Mouse (Mus musculus): ENCODE measurements around the gene Arid1b.

Arid1b gene

GRCm38 (mm10) chr17:5314735-5315134 is 320.6 kb downstream of the Arid1b start:
- in situ Hi-C loops (cut with MboI, MseI): no loop called here

- in situ Hi-C loops (cut with MboI, MseI): no loop called here
Observed at GRCm38 (mm10) chr17:5316489-5316888, 322.4 kb downstream of the Arid1b start.

GRCm38 (mm10) chr17:5321589-5322225 is 327.6 kb downstream of the Arid1b start:
- in situ Hi-C loops (cut with MboI, MseI): no loop called here

- in situ Hi-C loops (cut with MboI, MseI): no loop called here
Observed at GRCm38 (mm10) chr17:5322594-5322993, 328.5 kb downstream of the Arid1b start.

- in situ Hi-C loops (cut with MboI, MseI): no loop called here
Observed at GRCm38 (mm10) chr17:5323746-5324145, 329.6 kb downstream of the Arid1b start.

GRCm38 (mm10) chr17:5324236-5324876 is 330.2 kb downstream of the Arid1b start:
- in situ Hi-C loops (cut with MboI, MseI): no loop called here

GRCm38 (mm10) chr17:5326689-5327088 is 332.6 kb downstream of the Arid1b start:
- in situ Hi-C loops (cut with MboI, MseI): no loop called here

GRCm38 (mm10) chr17:5327480-5328180 is 333.5 kb downstream of the Arid1b start:
- in situ Hi-C loops (cut with MboI, MseI): no loop called here

- in situ Hi-C loops (cut with MboI, MseI): no loop called here
Observed at GRCm38 (mm10) chr17:5329478-5329877, 335.3 kb downstream of the Arid1b start.

- in situ Hi-C loops (cut with MboI, MseI): loop anchor here (5.0 kb wide), 1 partner anchor 67 kb away; no protein-coding TSS in a partner anchor
Observed at GRCm38 (mm10) chr17:5330063-5330462, 335.9 kb downstream of the Arid1b start.

GRCm38 (mm10) chr17:5330644-5331043 is 336.5 kb downstream of the Arid1b start:
- in situ Hi-C loops (cut with MboI, MseI): loop anchor here (5.0 kb wide), 1 partner anchor 67 kb away; no protein-coding TSS in a partner anchor

- in situ Hi-C loops (cut with MboI, MseI): loop anchor here (5.0 kb wide), 1 partner anchor 66 kb away; no protein-coding TSS in a partner anchor
Observed at GRCm38 (mm10) chr17:5331387-5331786, 337.3 kb downstream of the Arid1b start.

- in situ Hi-C loops (cut with MboI, MseI): loop anchor here (5.0 kb wide), 1 partner anchor 63 kb away; no protein-coding TSS in a partner anchor
Observed at GRCm38 (mm10) chr17:5334567-5334966, 340.4 kb downstream of the Arid1b start.

- in situ Hi-C loops (cut with MboI, MseI): no loop called here
Observed at GRCm38 (mm10) chr17:5344426-5344825, 350.3 kb downstream of the Arid1b start.

GRCm38 (mm10) chr17:5345810-5346209 is 351.7 kb downstream of the Arid1b start:
- in situ Hi-C loops (cut with MboI, MseI): no loop called here

- in situ Hi-C loops (cut with MboI, MseI): no loop called here
Observed at GRCm38 (mm10) chr17:5352901-5353300, 358.8 kb downstream of the Arid1b start.

GRCm38 (mm10) chr17:5360759-5361158 is 366.6 kb downstream of the Arid1b start:
- in situ Hi-C loops (cut with MboI, MseI): no loop called here

GRCm38 (mm10) chr17:5365992-5366398 is 371.9 kb downstream of the Arid1b start:
- in situ Hi-C loops (cut with MboI, MseI): no loop called here

GRCm38 (mm10) chr17:5371032-5371431 is 376.9 kb downstream of the Arid1b start:
- in situ Hi-C loops (cut with MboI, MseI): no loop called here

- in situ Hi-C loops (cut with MboI, MseI): no loop called here
Observed at GRCm38 (mm10) chr17:5371521-5371920, 377.4 kb downstream of the Arid1b start.

GRCm38 (mm10) chr17:5372951-5373350 is 378.8 kb downstream of the Arid1b start:
- in situ Hi-C loops (cut with MboI, MseI): no loop called here

GRCm38 (mm10) chr17:5377151-5377929 is 383.2 kb downstream of the Arid1b start:
- in situ Hi-C loops (cut with MboI, MseI): no loop called here

Data from T-helper 1 cell (primary cell).